Mouse (Mus musculus) midbrain, embryonic 10.5 days (tissue): ENCODE results near the gene Dnajb6. TPM values are rescaled to one million over a fixed set of nuclear protein-coding genes. Genes with fewer than 3 reads are reported as not detected.
A peak's percentile ranks its signal among the peaks of the same experiment; 100 is the strongest.
"Not testable (repeated sequence)": the region's sequence is repeated elsewhere in the genome, so short reads cannot be mapped to it uniquely, and the experiment has no call there.

Source experiments
- DNase-seq: peaks from one replicate; pipeline ENCODE4 v3.0.0-alpha.2; 2017; ENCODE audit warnings: low spot score
- H3K27ac ChIP-seq: fragments of 300-500 bp; sonication (generic); replicated peaks from 2 replicates; pipeline ENCODE4 v1.5.1; 2016; ENCODE audit warnings: mild to moderate bottlenecking
- H3K27me3 ChIP-seq: fragments of 300-500 bp; sonication (generic); 2 replicates; pipeline ENCODE4 v1.6.1; 2016; ENCODE audit warnings: low read depth, mild to moderate bottlenecking; ENCODE audit not compliant: poor library complexity, severe bottlenecking
- H3K36me3 ChIP-seq: fragments of 300-500 bp; sonication (generic); 2 replicates; pipeline ENCODE4 v1.6.1; 2016; ENCODE audit warnings: mild to moderate bottlenecking, moderate library complexity
- H3K4me1 ChIP-seq: fragments of 300-500 bp; sonication (generic); 2 replicates; pipeline ENCODE4 v1.6.1; 2016
- H3K4me3 ChIP-seq: fragments of 300-500 bp; sonication (generic); 2 replicates; pipeline ENCODE4 v1.5.1; 2016; ENCODE audit warnings: mild to moderate bottlenecking, moderate library complexity
- H3K9me3 ChIP-seq: fragments of 300-500 bp; sonication (generic); replicated peaks from 2 replicates; pipeline ENCODE4 v1.6.1; 2016; ENCODE audit warnings: mild to moderate bottlenecking
- WGBS: fragments of 180-500 bp; shearing (Covaris S2); methylation state at CpG from one replicate; pipeline ENCODE4 v1.1.7; 2016; 5-methylcytosine and 5-hydroxymethylcytosine counted together
- polyA plus RNA-seq: library from polyadenylated mRNA; unstranded; fragments of >200 nt; fragmentation: Nextera tagmentation; extraction: Ambion mirVana; gene quantifications from 2 replicates; pipeline ENCODE4 v1.2.1, GENCODE M21; 2016

Gene Dnajb6
- 173 and 191 TPM in 2 replicates for polyA plus RNA-seq

DNA sequence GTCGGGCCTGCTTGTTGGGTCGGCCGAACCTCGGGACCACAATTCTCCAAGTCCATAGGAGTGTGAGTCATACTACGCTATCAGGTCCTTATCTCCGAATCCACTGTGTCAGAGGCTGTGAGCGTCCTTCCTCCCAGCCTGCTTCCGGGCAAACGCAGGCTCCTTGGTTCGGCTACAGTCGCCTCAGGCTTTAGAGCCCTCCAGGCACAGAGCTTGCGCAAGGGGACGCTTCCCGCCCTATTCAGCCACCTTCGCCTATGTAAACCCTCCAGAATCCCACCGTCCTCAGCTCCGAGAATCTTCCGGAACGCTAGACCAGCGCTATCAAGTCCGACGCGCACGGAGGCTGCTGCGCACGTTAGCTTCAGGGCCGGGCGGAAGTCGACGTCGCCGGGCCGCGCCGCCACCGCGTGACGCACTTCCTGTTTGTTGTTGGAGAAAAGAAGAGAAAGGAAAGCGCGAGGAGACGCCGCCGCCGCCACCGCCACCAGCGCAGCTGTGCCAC is at the start of gene Dnajb6, which contains the start of gene Gm5129:
Dnajb6 (plus strand) TSS at position 132 of the 505 bp plus-strand sequence.
Gm5129 (minus strand) TSS at position 380 of the 505 bp plus-strand sequence.
- DNase-seq: peak; percentile 96
- no peaks in the 10 kb centered on the region for H3K9me3 ChIP-seq
- no peaks in the 10 kb centered on the region for H3K27me3 ChIP-seq
- no peaks in the 10 kb centered on the region for H3K36me3 ChIP-seq
- H3K4me3 ChIP-seq: peak within 1 kb of the TSS; percentile 98
- H3K4me1 ChIP-seq: peaks cover 32% of the 10 kb centered on the region
- WGBS: under 1% methylated on average over 46 of the region's 46 CpGs
- peak within 1 kb of the TSS; percentile 95 for H3K27ac ChIP-seq

- Histone ChIP-seq H3K9me3 (no peaks in the 10 kb centered on the region), H3K27me3 (no peaks in the 10 kb centered on the region), H3K4me1 (no peaks in the 10 kb centered on the region), H3K36me3 (no peaks in the 10 kb centered on the region), H3K4me3 (no peak overlapping the region), H3K27ac (no peak overlapping the region)
- DNase-seq: peak; percentile 40
- WGBS: 57% methylated on average over 3 of the region's 3 CpGs
These were observed 47.8 kb upstream of the Dnajb6 start for GRCm38 (mm10) chr5:29687671-29688070.

DNA sequence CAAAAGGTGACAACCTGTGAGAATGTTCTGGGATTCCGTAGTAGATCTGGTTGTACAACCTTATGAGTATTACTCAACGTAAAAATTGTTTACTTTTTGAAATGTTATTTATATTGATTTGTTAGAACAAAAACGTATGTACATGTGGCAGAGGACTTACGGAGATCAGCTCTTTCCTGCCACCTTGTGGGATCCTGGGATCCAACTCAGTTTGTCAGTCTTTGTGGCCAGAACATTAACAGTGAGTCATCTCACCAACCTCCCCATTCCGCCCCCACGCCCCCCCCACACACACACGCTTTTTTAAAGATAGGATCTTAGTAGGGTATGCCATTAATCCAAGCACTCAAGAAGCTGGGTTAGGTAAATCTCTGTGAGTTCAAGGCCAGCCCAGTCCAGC is 47.1 kb upstream of the Dnajb6 start:
- Histone ChIP-seq H3K4me3 (no peak overlapping the region), H3K4me1 (no peaks in the 10 kb centered on the region), H3K9me3 (no peaks in the 10 kb centered on the region), H3K27ac (no peak overlapping the region), H3K27me3 (no peaks in the 10 kb centered on the region), H3K36me3 (no peaks in the 10 kb centered on the region)
- 61% methylated on average over 7 of the region's 7 CpGs for WGBS
- no peak for DNase-seq

- no peak for DNase-seq
- WGBS: 88% methylated on average over 4 of the region's 4 CpGs
- Histone ChIP-seq H3K27ac (no peak overlapping the region), H3K36me3 (no peaks in the 10 kb centered on the region), H3K4me3 (no peak overlapping the region), H3K27me3 (no peaks in the 10 kb centered on the region), H3K4me1 (no peaks in the 10 kb centered on the region), H3K9me3 (no peaks in the 10 kb centered on the region; the same call in 1 of the 2 replicates)
These were observed 37.0 kb upstream of the Dnajb6 start for GRCm38 (mm10) chr5:29698493-29698892.

- Histone ChIP-seq H3K4me3 (no peak overlapping the region), H3K27ac (no peak overlapping the region), H3K27me3 (no peaks in the 10 kb centered on the region), H3K36me3 (no peaks in the 10 kb centered on the region), H3K4me1 (no peaks in the 10 kb centered on the region), H3K9me3 (no peaks in the 10 kb centered on the region; the same call in 1 of the 2 replicates)
- DNase-seq: no peak
- WGBS: 85% methylated on average over 2 of the region's 2 CpGs
These were observed 35.8 kb upstream of the Dnajb6 start for GRCm38 (mm10) chr5:29699520-29700202.

DNA sequence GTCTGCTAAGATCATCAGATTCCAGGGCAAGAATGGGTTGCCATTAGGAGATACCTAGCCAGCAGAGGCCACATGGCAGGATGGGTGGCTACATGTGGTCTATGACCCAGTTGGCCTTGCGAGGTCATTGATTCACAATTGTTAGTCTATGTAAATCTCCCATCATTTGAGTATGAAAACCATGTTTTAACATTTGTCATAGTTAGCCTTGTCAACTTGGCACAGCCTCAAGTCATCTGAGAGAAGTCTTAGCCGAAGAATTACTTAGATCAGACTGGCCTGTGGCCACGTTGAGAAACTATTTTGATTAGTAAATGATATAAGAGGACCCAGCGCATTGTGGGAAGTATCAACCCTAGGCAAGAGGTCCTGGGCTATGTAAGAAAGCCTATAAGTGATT is 28.2 kb upstream of the Dnajb6 start:
- Histone ChIP-seq H3K27me3 (no peaks in the 10 kb centered on the region), H3K36me3 (no peaks in the 10 kb centered on the region), H3K4me3 (no peak overlapping the region), H3K27ac (no peak overlapping the region), H3K9me3 (no peaks in the 10 kb centered on the region), H3K4me1 (no peaks in the 10 kb centered on the region)
- no peak for DNase-seq
- WGBS: 91% methylated on average over 4 of the region's 4 CpGs

GRCm38 (mm10) chr5:29708258-29708657 is 27.2 kb upstream of the Dnajb6 start:
- Histone ChIP-seq H3K36me3 (no peaks in the 10 kb centered on the region), H3K27me3 (no peaks in the 10 kb centered on the region), H3K4me3 (no peak overlapping the region), H3K9me3 (no peaks in the 10 kb centered on the region), H3K4me1 (no peaks in the 10 kb centered on the region), H3K27ac (no peak overlapping the region)
- DNase-seq: no peak
- WGBS: 49% methylated on average over 5 of the region's 5 CpGs

DNA sequence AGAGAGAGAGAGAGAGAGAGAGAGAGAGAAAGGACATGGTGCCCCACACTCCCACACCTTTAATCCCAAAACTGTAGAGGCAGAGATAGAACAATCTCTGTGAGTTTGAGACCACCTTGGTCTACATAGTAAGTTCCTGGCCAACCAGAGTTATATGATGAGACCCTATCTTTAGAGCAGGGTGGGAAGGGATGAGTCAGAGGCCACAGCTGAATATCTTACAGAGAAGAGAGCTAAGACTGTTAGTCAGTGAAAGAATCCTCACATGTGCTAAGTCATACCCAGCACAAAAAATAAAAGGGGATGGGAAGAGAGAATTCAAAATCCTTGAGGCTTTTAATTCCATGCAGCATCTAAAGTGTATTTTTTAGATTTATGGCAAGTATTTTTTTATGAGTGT is 23.9 kb upstream of the Dnajb6 start:
- DNase-seq: no peak
- H3K36me3 ChIP-seq: no peaks in the 10 kb centered on the region
- H3K4me1 ChIP-seq: no peaks in the 10 kb centered on the region
- no peak overlapping the region for H3K4me3 ChIP-seq
- H3K27me3 ChIP-seq: no peaks in the 10 kb centered on the region
- H3K9me3 ChIP-seq: no peaks in the 10 kb centered on the region
- H3K27ac ChIP-seq: no peak overlapping the region

GRCm38 (mm10) chr5:29712906-29713305 is 22.6 kb upstream of the Dnajb6 start:
- no peaks in the 10 kb centered on the region for H3K27me3 ChIP-seq
- no peak overlapping the region for H3K4me3 ChIP-seq
- no peak for DNase-seq
- H3K36me3 ChIP-seq: no peaks in the 10 kb centered on the region
- no peak overlapping the region for H3K27ac ChIP-seq
- H3K9me3 ChIP-seq: no peaks in the 10 kb centered on the region
- 62% methylated on average over 1 of the region's 1 CpGs for WGBS
- H3K4me1 ChIP-seq: no peaks in the 10 kb centered on the region

DNA sequence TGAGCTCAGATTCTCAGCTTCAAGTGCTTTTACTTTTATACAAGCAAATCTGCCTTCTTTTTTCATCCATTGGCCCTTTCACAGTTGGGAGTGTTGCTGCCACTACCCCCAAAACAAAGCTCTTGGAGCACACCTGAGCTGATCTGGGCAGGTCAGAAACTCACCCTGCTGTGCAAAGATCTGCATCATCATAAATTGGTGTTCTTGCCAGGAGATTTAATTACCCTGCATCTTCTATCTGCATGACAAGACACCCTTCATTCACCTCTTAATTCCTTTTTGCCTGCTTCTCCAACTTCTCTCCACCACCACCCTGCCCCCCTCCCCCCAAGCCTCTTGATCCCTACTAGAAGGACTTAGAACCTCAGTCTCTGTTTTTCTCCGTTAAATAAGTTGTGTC is 14.3 kb upstream of the Dnajb6 start:
- WGBS: 9% methylated on average over 1 of the region's 1 CpGs
- Histone ChIP-seq H3K9me3 (peaks cover 5% of the 10 kb centered on the region; the same call in 1 of the 2 replicates), H3K4me1 (no peaks in the 10 kb centered on the region), H3K4me3 (no peak overlapping the region), H3K27ac (no peak overlapping the region), H3K27me3 (no peaks in the 10 kb centered on the region), H3K36me3 (no peaks in the 10 kb centered on the region)
- no peak for DNase-seq

DNA sequence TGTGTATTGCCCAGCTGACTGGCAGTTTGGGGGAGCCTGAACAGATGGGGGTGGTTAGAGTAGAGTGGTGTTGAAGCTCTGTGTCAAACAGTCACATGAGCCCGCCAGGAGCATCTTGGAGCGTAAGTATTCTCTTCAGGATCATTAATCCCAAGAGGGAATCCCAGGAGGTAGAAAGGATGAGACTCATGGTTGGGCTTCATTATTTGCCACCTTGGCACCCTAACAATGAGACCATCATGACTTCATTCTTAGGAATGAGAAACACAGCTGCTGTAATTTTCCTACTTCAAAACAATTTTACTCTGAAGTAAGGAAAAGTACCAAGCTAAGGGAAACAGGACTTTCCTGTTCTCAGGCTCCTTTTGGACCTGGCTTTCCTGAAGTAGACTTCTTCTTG is 10.1 kb upstream of the Dnajb6 start:
- Histone ChIP-seq H3K4me3 (no peak overlapping the region), H3K9me3 (peaks cover 5% of the 10 kb centered on the region; the same call in 1 of the 2 replicates), H3K4me1 (no peaks in the 10 kb centered on the region), H3K27ac (no peak overlapping the region), H3K27me3 (no peaks in the 10 kb centered on the region), H3K36me3 (no peaks in the 10 kb centered on the region)
- 93% methylated on average over 2 of the region's 2 CpGs for WGBS
- DNase-seq: no peak

- H3K27ac ChIP-seq, H3K9me3 ChIP-seq, DNase-seq, H3K27me3 ChIP-seq, H3K4me1 ChIP-seq, H3K4me3 ChIP-seq, H3K36me3 ChIP-seq: not testable (repeated sequence)
- WGBS: 85% methylated on average over 5 of the region's 5 CpGs
These were observed 9.4 kb upstream of the Dnajb6 start for GRCm38 (mm10) chr5:29726070-29726469.

DNA sequence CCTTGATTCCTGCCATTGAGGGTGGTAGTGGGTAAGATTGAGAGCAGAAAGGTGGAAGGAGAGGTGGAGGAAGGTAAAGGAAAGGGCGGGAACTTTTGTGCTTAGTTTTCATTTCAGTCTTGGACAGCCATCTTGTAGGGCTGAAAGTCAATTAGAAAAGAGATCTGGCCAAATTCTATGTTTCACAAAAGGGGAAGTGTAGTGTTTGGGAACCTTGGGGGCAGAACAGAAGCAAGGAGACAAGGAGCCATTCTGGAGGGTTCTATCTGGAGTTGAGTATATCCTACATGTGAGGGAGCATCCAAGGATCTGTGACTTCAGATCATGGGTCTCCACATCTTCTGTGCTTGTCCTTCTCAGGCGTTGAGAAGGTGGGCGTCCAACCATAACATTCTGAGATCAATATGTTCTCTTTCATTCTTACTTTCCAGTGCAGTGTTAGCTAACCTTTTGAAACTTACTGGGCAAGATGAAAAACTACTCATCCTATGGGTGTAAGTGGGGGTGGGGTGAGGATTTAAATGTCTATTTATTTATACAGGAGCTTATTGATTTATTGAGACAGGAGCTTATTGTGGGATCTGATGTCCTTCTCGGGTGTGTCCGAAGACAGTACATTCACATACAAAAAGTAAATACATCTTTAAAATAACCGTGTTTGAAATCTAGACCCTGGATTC is 517 bp upstream of the Dnajb6 start:
- H3K27me3 ChIP-seq: no peaks in the 10 kb centered on the region
- peaks cover 32% of the 10 kb centered on the region for H3K4me1 ChIP-seq
- no peak for DNase-seq
- H3K9me3 ChIP-seq: no peaks in the 10 kb centered on the region
- no peaks in the 10 kb centered on the region for H3K36me3 ChIP-seq
- 57% methylated on average over 6 of the region's 6 CpGs for WGBS
- H3K27ac ChIP-seq: peak overlapping the region; percentile 95
- H3K4me3 ChIP-seq: peak overlapping the region; percentile 98
